Mouse (Mus musculus) heart, adult 18-20 months (tissue): ENCODE data around the gene Olfr98. TPM values are rescaled to one million over a fixed set of nuclear protein-coding genes. Genes with fewer than 3 reads are reported as not detected.
"Not testable (repeated sequence)": the region's sequence is repeated elsewhere in the genome, so short reads cannot be mapped to it uniquely, and the experiment has no call there.

Experiments used
- DNase-seq, 2 experiments: peaks; one replicate each; pipeline ENCODE4 v3.0.0; 2021 to 2022; ENCODE audit warnings: mixed read lengths in 1 of 2
- long read RNA-seq, 2 experiments: library from polyadenylated mRNA; stranded (forward); transcript quantifications; one replicate each; pipeline ENCODE4 v2.0.0; 2021
- total RNA-seq, 2 experiments: library from RNA; stranded (reverse); gene quantifications; 2 replicates each; pipeline ENCODE4 v1.2.3; 2021

The Olfr98 gene
- not detected for total RNA-seq
- long read RNA-seq, experiment 1, result 0 reads
- long read RNA-seq, experiment 2, result 0 reads

DNA sequence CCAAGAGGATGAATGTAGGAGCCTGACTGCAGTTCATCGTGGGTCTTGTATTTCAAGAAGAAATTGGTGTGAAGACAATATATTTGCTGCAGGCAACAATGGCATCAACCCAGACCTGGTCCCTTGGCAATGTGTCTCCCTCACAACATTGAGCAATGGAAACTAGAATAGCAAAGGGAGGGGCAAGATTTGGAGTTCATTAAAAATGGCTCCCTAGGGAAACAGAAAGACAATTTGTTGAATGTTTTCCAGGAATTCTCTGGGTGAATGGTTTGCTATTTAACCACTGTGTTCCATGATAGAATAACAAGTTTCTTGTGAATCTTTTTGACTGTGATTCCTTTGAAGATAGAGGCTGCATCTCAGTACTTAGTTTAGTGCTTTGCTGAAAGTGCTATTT is at the start of gene Olfr98:
TSS of gene Olfr98 (minus strand) at position 124 of the 400 bp plus-strand sequence.
- DNase-seq, result no peak

GRCm38 (mm10) chr17:37310146-37310699 is 46.7 kb upstream of the Olfr98 start:
- no peak for DNase-seq

- no peak for DNase-seq
Measured at GRCm38 (mm10) chr17:37308483-37308882, 44.9 kb upstream of the Olfr98 start.

DNA sequence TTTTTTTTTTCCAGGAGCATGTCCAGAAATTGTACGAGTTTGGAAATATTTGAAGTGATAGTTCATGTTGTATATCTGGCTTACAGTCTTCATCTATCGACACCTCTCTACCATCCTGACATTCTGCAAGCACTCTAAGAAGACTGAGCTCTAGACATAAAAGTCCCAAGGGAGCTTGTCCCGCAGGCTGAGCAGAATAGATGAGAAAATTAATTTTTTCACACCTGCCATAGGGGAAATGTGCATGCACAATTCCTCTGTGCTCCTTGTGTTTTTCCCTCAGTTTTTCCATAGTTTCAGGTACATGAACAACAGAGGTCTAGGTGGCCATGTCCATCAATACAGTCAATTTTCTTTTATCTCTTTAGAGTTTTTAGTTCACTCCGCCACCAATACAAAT is 40.7 kb upstream of the Olfr98 start, which contains the start of gene Olfr101:
TSS of gene Olfr101 (minus strand) at position 101 of the 400 bp plus-strand sequence.
- DNase-seq, result no peak

- no peak for DNase-seq
Measured at GRCm38 (mm10) chr17:37283360-37283759, 19.8 kb upstream of the Olfr98 start, which contains the start of gene Olfr99. Gene Olfr99 (minus strand): TSS chr17:37283460.

DNA sequence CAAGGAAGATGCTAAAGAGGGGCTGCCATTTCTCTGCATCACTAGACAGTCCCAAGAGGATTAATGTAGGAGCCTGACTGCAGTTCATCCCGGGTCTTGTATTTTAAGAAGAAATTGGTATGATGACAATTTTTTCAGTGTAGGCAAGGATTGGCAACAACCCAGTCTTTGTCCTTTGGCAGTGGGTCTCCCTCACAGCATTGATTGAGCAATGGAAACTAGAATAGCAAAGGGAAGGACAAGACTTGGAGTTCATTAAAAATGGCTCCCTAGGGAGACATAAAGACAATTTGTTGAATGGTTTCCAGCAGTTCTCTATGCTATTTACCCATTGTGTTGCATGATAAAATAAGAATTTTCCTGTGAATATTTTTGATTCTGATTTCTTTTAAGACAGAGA is 16.8 kb upstream of the Olfr98 start:
- DNase-seq, result no peak

DNA sequence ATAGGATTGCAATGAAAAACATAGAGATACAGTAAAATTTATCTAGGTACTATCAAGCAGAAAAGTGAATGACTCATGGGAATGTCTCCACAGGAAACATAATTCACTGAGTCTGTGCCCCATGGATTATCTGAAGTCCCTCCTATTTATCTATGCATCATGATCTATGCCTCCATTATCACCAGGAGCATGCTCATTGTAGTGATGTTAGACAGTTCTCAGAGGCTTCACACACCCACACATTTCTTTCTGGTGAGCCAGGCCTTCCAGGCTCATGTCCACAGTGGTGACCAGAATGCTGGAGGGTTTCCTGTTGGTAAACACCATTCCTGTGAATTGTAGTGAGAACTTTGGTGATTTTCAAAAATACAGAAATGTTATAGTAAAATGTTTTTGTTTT is 13.0 kb upstream of the Olfr98 start:
- no peak for DNase-seq

GRCm38 (mm10) chr17:37275626-37276248 is 12.2 kb upstream of the Olfr98 start:
- peak in 1 of 2 experiments; percentile 22 for DNase-seq

- DNase-seq, result peak; percentile 78 to 86
Measured at GRCm38 (mm10) chr17:37270702-37271092, 7.1 kb upstream of the Olfr98 start.

DNA sequence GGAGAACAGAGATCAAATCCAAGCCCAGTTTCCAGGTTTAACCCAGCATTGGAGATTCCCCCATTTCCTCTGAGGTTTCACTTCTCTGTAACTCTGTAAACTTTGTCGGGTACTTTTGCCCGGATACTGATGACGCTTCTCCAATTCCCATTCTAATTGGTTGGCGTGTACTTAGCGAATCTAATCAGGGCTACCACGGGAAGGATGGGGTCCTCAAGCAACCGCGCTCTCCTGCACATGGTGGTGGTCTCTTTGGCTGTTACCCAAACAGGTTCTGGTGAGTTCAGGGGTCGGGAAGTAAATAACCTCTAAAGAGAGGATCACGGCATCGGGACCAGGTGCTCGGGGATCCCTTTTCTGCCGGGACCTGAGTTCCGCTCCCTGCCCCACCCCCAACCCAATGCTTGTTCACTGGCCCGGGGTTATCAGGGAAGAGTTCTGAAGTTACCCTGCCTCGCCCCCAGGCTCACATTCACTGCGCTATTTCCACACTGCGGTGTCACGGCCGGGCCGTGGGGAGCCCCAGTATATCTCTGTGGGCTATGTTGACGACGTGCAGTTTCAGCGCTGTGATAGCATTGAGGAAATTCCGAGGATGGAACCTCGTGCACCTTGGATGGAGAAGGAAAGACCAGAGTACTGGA is 6.6 kb upstream of the Olfr98 start, which contains the start of gene H2-M3:
TSS of gene H2-M3 (plus strand) at position 163 of the 644 bp plus-strand sequence.
- DNase-seq, result peak; percentile 95 to 99

DNA sequence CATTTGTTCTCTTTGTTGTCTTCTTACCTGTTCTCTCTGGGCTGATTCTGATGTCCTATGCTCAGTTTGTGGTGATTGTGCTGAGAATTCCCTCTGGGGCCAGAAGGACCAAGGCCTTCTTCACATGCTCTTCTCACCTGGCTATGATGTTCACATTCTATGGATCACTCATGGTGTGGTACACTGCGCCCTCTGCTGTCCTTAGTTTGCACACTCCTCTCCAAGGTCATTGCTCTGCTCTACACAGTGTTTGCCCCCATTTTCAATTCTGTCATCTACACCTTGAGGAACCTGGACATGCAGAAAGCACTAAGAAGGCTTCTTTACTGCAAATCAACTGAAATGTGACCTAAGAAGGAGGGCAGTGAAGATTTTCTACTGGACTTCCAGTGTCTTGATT is 13.0 kb downstream of the Olfr98 start:
- DNase-seq, result peak in 1 of 2 experiments; percentile 24

GRCm38 (mm10) chr17:37249460-37249859 is 14.1 kb downstream of the Olfr98 start:
- DNase-seq, result no peak

GRCm38 (mm10) chr17:37246715-37247114 is 16.8 kb downstream of the Olfr98 start:
- peak; percentile 51 to 62 for DNase-seq

DNA sequence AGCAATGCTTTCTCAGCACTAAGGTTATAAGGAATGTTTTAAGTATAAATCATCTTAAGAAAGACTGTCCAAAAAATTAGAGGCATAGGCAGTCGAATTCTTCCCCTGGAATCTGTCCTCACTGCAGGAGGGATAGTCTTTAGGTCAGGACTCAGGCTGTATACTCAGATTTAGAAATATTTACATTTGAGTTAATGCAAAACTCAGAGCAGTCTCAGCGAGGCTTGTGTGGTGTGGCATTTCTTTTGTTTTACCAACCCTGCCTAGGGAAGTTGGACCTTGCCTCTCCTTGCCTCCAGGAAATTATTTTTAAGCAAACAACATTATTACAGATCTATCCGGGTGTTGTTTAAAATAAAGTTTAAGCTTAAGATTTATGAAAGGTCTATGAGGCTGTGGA is 21.4 kb downstream of the Olfr98 start:
- no peak for DNase-seq

DNA sequence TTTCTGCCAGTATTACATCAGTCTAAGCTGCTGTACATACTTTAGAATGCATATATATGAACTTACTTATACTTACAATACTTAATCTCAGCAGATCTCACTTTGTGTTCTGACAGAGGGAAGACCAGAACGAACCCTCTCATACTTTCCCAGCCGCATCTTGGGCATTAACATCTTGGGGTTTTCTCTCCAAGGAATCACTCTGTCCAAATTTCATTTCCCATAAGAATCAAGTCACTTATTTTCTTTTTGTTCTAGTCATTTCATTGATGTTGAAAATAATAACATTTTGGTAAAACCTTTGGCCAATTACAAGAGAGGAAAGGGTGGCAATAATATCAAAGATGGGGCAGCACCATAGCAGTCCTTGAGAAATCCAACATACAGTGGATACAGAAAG is 26.3 kb downstream of the Olfr98 start, which contains the start of gene Olfr97:
TSS of gene Olfr97 (minus strand) at position 101 of the 400 bp plus-strand sequence.
- DNase-seq, result not testable (repeated sequence)

- no peak for DNase-seq
Measured at GRCm38 (mm10) chr17:37221879-37222278, 41.7 kb downstream of the Olfr98 start.

DNA sequence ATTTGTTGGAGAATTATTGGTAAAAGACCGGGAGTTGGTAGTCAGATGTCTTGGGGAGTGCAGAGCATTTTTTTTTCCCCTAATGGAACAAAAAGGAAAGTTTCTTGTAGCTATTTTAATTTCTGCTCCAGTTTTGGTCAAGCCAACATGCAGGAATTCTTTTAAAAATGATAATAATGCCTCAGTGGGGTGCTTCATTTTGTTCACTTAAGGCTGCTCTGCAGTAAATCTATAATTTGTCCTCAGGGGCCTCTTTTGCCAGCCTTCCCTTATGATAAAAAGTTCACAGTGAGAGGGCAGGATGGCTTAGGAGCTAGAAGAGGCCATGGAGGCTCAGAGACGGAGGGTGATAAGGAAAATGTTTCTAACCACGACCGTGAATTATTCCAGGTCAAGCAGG is 43.7 kb downstream of the Olfr98 start, which contains the start of gene Olfr96:
TSS of gene Olfr96 (plus strand) at position 301 of the 400 bp plus-strand sequence.
- no peak for DNase-seq

DNA sequence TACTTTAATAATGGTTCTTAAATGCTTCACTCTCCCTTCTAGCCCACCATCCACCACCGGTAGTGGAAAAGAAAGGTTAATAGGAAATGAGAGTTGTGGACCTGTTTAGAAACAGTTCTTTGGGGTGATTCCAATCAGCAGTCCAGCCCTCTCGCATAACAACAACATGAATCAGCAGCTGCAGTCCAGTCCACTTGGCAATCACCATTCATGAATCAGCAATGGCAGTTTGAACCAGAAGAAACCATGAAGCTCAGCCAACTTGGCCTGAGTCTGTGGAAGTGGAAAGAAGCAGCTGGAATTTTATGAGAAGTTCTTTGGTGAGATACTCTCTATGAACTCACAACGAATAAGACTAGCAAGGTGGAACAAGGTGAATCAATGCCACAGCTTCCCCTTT is 45.1 kb downstream of the Olfr98 start:
- peak; percentile 35 to 59 for DNase-seq

DNA sequence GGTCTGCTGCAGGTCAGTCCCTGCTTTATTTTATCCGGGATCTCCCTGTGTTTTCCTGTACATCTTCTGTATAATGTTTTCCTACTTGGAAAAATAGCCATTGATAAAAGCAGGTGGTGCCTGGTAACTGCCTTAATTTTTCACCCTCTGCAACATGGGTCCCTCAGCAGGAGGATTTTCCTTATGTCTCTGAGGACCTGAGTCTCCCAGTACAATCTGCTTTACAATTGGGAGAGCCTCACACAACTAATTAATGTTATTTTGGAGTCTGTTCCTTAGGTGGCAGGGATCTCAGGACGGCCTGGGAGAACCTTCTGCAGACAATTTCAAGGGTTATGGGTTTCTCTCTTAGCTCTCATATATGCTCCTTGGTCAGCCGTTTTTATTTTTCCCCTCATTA is 50.5 kb downstream of the Olfr98 start, which contains the start of gene Olfr95:
TSS of gene Olfr95 (minus strand) at position 101 of the 400 bp plus-strand sequence.
- no peak for DNase-seq
